Mouse (Mus musculus) limb, embryonic 12.5 days (tissue): ENCODE measurements at regions not wholly inside any gene's neighbourhood (a gene's known extent, or its start where the extent isn't known, plus 50 kb on each side); places are given as distances from the start of the nearest gene placed in this dataset.

Experiments
- ATAC-seq: fragments of 200-750 bp; cut with Nextera tagmentation; 2 replicates; pipeline ENCODE4 v1.8.0; 2017; ENCODE audit warnings: low read depth, moderate TSS enrichment; ENCODE audit not compliant: insufficient number of reproducible peaks, insufficient read depth, low FRiP score, low TSS enrichment
- H3K27ac ChIP-seq: fragments of 300-500 bp; sonication (generic); 2 replicates; pipeline ENCODE4 v1.5.1; 2016; ENCODE audit warnings: mild to moderate bottlenecking, moderate library complexity
- H3K27me3 ChIP-seq: fragments of 300-500 bp; sonication (generic); 2 replicates; pipeline ENCODE4 v1.6.1; 2016; ENCODE audit warnings: mild to moderate bottlenecking, moderate library complexity
- H3K36me3 ChIP-seq: fragments of 300-500 bp; sonication (generic); 2 replicates; pipeline ENCODE4 v1.6.1; 2016; ENCODE audit warnings: mild to moderate bottlenecking, moderate library complexity
- H3K4me1 ChIP-seq: fragments of 300-500 bp; sonication (generic); replicated peaks from 2 replicates; pipeline ENCODE4 v1.6.1; 2016
- H3K4me2 ChIP-seq: fragments of 300-500 bp; sonication (generic); 2 replicates; pipeline ENCODE4 v1.6.1; 2016; ENCODE audit warnings: mild to moderate bottlenecking, moderate library complexity
- H3K4me3 ChIP-seq: fragments of 300-500 bp; sonication (generic); replicated peaks from 2 replicates; pipeline ENCODE4 v1.5.1; 2016; ENCODE audit warnings: mild to moderate bottlenecking
- H3K9ac ChIP-seq: fragments of 300-500 bp; sonication (generic); replicated peaks from 2 replicates; pipeline ENCODE4 v1.6.1; 2016; ENCODE audit warnings: mild to moderate bottlenecking, moderate library complexity
- H3K9me3 ChIP-seq: fragments of 300-500 bp; sonication (generic); 2 replicates; pipeline ENCODE4 v1.6.1; 2016; ENCODE audit warnings: mild to moderate bottlenecking, moderate library complexity
- WGBS: fragments of 180-500 bp; shearing (Covaris S2); methylation state at CpG from one replicate; pipeline ENCODE4 v1.1.7; 2016; 5-methylcytosine and 5-hydroxymethylcytosine counted together

DNA sequence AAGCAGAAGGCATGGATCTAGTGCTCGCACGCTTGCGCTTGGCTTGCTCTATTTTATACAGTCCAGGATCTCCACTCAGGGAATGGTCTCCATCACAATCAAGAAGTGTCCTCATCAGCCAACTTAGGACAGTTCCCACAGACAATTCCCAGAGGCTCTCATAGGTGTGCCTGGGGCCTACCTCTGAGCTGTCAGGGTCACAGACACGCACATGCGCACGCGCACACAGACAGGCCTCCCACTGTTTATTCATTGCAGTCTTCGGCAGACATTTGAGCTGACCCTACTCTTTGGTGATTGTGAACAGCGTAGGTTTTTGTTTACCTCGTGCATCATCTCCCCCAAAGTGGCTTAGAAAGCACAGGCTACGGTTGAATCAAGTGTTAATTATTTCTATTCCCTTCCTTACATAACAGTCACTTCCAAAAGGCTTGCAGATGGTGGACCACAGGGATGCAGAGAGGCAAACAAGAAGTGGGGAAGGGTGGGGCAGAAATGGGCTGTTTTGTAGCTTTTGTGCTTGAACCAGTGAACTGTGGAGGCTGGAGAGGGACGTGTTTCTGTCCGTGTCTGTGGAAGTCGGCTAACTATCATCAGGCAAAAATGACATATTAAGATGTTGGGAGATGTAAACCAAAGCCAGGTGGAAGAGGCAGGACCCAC, 53.5 kb upstream of the Smg1 start:
- H3K4me2 ChIP-seq: peak overlapping the region; percentile 35
- no peaks in the 10 kb centered on the region for H3K36me3 ChIP-seq
- 77% methylated on average over 14 of the region's 14 CpGs for WGBS
- ATAC-seq: no peak
- H3K9me3 ChIP-seq: peaks cover 10% of the 10 kb centered on the region; the same call in 1 of the 2 replicates
- H3K4me3 ChIP-seq: no peak overlapping the region
- H3K4me1 ChIP-seq: peaks cover 10% of the 10 kb centered on the region
- no peak overlapping the region for H3K9ac ChIP-seq
- H3K27me3 ChIP-seq: no peaks in the 10 kb centered on the region
- no peak overlapping the region for H3K27ac ChIP-seq

DNA sequence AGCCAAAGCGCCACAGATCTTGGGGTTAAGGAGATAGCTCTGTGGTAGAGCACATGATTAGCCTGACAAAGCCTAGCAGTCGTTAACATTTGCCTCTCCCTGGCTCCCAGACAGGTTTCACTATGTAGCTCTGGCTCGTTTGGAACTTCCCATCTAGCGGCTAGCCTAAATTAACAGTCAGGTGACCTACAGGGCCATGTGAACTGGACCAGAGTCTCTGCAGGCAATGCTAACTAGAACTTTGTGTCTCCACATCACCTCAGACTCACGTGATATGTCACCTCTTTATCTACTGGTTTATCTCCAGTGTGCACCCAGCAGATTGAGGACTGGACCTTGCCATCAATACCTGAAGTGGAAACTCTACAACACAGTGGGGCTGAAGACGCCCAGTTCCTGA, 52.4 kb upstream of the Smg1 start:
- no peak for ATAC-seq

DNA sequence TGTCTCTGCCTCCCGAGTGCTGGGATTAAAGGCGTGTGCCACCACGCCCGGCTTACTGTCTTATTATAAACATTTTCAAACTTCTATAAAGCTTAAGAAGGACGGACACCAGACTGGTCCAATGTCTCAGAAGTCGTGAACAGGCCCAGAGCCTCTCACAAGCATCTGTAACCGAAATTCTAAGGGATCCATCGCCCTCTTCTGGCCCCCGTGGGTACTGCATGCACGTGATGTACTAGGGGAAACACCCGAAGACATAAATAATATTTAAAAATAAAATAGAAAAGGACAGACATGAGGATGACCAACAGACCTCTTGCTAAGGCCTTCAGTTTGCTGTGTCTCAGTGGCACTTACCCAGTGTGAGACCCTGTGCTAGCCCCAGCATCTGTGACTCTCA, 51.8 kb upstream of the Smg1 start:
- WGBS: 77% methylated on average over 11 of the region's 11 CpGs
- Histone ChIP-seq H3K36me3 (no peaks in the 10 kb centered on the region), H3K4me1 (peaks cover 3% of the 10 kb centered on the region; the same call in 1 of the 2 replicates), H3K4me2 (no peak overlapping the region), H3K4me3 (no peak overlapping the region), H3K9me3 (peaks cover 10% of the 10 kb centered on the region; the same call in 1 of the 2 replicates), H3K27me3 (no peaks in the 10 kb centered on the region), H3K27ac (no peak overlapping the region), H3K9ac (no peak overlapping the region)
- ATAC-seq: no peak

More for the DNA sequence above, 52.4 kb upstream of the Smg1 start:
- H3K9ac ChIP-seq: no peak overlapping the region
- H3K36me3 ChIP-seq: no peaks in the 10 kb centered on the region
- H3K4me2 ChIP-seq: no peak overlapping the region
- H3K4me3 ChIP-seq: no peak overlapping the region
- no peak overlapping the region for H3K27ac ChIP-seq
- 74% methylated on average over 6 of the region's 6 CpGs for WGBS
- no peaks in the 10 kb centered on the region for H3K27me3 ChIP-seq
- peaks cover 8% of the 10 kb centered on the region for H3K4me1 ChIP-seq
- H3K9me3 ChIP-seq: peaks cover 10% of the 10 kb centered on the region; the same call in 1 of the 2 replicates

DNA sequence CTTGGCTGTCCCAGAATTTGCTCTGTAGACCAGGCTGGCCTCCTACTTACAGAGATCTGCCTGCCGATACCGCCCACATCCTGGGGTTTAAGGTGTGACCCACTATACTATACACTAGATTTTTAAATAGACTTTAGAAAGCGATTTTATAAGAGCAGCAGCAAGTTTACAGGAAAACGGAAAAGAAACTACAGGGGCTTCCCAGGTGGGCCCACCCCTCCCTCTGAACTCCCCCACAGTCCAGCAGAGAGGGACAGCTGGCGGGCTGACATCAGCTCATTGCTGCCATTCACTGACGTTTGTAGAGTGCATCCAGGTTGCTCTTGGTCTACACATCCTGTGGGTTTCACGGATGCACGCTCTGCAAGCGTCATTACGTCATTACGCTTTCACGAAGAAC, 51.2 kb upstream of the Smg1 start:
- ATAC-seq: no peak
- Histone ChIP-seq H3K27me3 (no peaks in the 10 kb centered on the region), H3K27ac (no peak overlapping the region), H3K4me1 (0 out of 2 replicates have a peak, but pooled peaks cover 3% of the 10 kb centered on the region), H3K4me3 (no peak overlapping the region), H3K36me3 (no peaks in the 10 kb centered on the region), H3K9me3 (peaks cover 10% of the 10 kb centered on the region; the same call in 1 of the 2 replicates), H3K9ac (no peak overlapping the region), H3K4me2 (no peak overlapping the region)
- WGBS: 84% methylated on average over 12 of the region's 12 CpGs
